Mouse (Mus musculus): ENCODE measurements at regions not wholly inside any gene's neighbourhood (a gene's known extent, or its start where the extent isn't known, plus 50 kb on each side); places are given as distances from the start of the nearest gene placed in this dataset.

DNA sequence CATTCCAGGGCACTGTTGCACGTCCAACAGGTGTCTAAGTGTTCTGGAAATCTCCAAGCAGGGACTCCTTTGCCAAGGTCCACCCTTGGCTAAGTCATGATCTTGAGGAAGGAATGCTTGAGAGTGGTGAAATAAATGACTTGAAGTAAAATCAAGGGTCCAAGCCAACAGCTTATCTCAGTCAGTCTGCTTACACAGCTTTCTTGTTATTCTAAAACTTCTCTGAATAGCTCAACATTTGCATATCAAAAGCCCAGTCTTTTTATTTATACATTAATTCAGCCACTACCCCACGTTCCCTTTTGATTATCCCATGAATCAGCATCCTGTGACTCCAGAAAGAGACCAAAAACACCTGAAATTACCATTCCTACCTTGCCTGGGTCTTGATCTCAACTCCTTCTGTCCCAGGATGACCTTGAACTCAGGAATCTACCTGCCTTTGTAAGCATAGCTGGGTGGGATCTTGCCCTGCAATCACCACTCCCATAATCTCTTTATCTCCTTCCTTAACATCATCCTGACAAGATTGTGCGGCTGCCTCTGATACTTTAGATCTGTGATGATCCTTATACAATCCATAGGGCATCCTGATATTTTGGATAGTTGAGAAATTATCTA lies 57.5 kb upstream of the Sestd1 start:
- no peaks in the 10 kb centered on the region for H3K9me3 ChIP-seq (ENCODE audit: control insufficient read depth, low read length)
- ATAC-seq (ENCODE audit: low FRiP score): no peak
- H3K9ac ChIP-seq (ENCODE audit: low read depth, low read length): no peak overlapping the region
- no peak overlapping the region for H3K4me3 ChIP-seq (ENCODE audit: low read depth, low read length)
- H3K27ac ChIP-seq (ENCODE audit: low read depth, low read length): no peak overlapping the region
- no peaks in the 10 kb centered on the region for H3K4me1 ChIP-seq (replicated peaks; ENCODE audit: control insufficient read depth, insufficient read depth, low read length)
- no peak overlapping the region for H3K4me2 ChIP-seq (replicated peaks; ENCODE audit: low read depth, low read length)
- DNase-seq (ENCODE audit: low spot score): no peak
- WGBS: 72% methylated on average over 3 of the region's 3 CpGs
- no peaks in the 10 kb centered on the region for H3K36me3 ChIP-seq (ENCODE audit: control insufficient read depth, insufficient read depth, low read length)
- H3K27me3 ChIP-seq (ENCODE audit: control insufficient read depth, insufficient read depth, low read length): no peaks in the 10 kb centered on the region

DNA sequence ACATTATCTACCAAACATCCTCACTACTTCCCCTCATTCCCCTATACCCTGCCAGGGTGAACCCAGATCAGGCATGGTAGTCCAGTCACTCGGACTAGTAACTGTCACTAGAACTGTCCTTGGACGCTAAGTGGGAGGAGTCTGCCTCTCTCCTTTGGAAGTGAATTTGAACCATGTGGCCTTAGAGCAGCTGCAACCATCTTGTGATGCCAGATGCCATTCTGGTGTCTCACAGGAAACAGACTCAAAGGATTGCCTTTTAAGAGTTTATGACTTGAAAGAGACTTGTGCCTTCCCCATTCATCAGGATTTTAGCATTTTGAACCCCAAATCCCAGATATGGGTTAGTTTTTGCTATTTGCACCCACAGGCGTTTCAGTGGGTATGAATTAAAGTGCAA lies 56.9 kb upstream of the Sestd1 start:
- Histone ChIP-seq H3K9ac (ENCODE audit: low read depth, low read length) (no peak overlapping the region), H3K4me3 (ENCODE audit: low read depth, low read length) (no peak overlapping the region), H3K36me3 (ENCODE audit: control insufficient read depth, insufficient read depth, low read length) (no peaks in the 10 kb centered on the region), H3K4me1 (replicated peaks; ENCODE audit: control insufficient read depth, insufficient read depth, low read length) (no peaks in the 10 kb centered on the region), H3K27me3 (ENCODE audit: control insufficient read depth, insufficient read depth, low read length) (no peaks in the 10 kb centered on the region), H3K27ac (ENCODE audit: low read depth, low read length) (no peak overlapping the region), H3K9me3 (ENCODE audit: control insufficient read depth, low read length) (no peaks in the 10 kb centered on the region), H3K4me2 (replicated peaks; ENCODE audit: low read depth, low read length) (no peak overlapping the region)
- DNase-seq (ENCODE audit: low spot score): no peak
- ATAC-seq (ENCODE audit: low FRiP score): no peak
- 84% methylated on average over 3 of the region's 3 CpGs for WGBS

- ATAC-seq (ENCODE audit: low FRiP score) (no peak), DNase-seq (ENCODE audit: low spot score) (no peak)
- H3K9ac ChIP-seq (ENCODE audit: low read depth, low read length): no peak overlapping the region
- H3K4me2 ChIP-seq (replicated peaks; ENCODE audit: low read depth, low read length): no peak overlapping the region
- H3K36me3 ChIP-seq (ENCODE audit: control insufficient read depth, insufficient read depth, low read length): no peaks in the 10 kb centered on the region
- H3K27me3 ChIP-seq (ENCODE audit: control insufficient read depth, insufficient read depth, low read length): no peaks in the 10 kb centered on the region
- H3K9me3 ChIP-seq (ENCODE audit: control insufficient read depth, low read length): no peaks in the 10 kb centered on the region
- H3K4me3 ChIP-seq (ENCODE audit: low read depth, low read length): no peak overlapping the region
- H3K4me1 ChIP-seq (replicated peaks; ENCODE audit: control insufficient read depth, insufficient read depth, low read length): no peaks in the 10 kb centered on the region
- no peak overlapping the region for H3K27ac ChIP-seq (ENCODE audit: low read depth, low read length)
- 85% methylated on average over 3 of the region's 3 CpGs for WGBS
Observed at GRCm38 (mm10) chr2:77336810-77337209, 56.4 kb upstream of the Sestd1 start.

- Histone ChIP-seq H3K27me3 (ENCODE audit: control insufficient read depth, insufficient read depth, low read length) (no peaks in the 10 kb centered on the region), H3K9me3 (ENCODE audit: control insufficient read depth, low read length) (no peaks in the 10 kb centered on the region), H3K36me3 (ENCODE audit: control insufficient read depth, insufficient read depth, low read length) (no peaks in the 10 kb centered on the region), H3K4me1 (replicated peaks; ENCODE audit: control insufficient read depth, insufficient read depth, low read length) (no peaks in the 10 kb centered on the region), H3K4me2 (replicated peaks; ENCODE audit: low read depth, low read length) (no peak overlapping the region), H3K9ac (ENCODE audit: low read depth, low read length) (no peak overlapping the region), H3K27ac (ENCODE audit: low read depth, low read length) (no peak overlapping the region), H3K4me3 (ENCODE audit: low read depth, low read length) (no peak overlapping the region)
- DNase-seq (ENCODE audit: low spot score): no peak
- no peak for ATAC-seq (ENCODE audit: low FRiP score)
- 73% methylated on average over 9 of the region's 9 CpGs for WGBS
Observed at GRCm38 (mm10) chr2:77334706-77335105, 54.3 kb upstream of the Sestd1 start.

- H3K27me3 ChIP-seq (ENCODE audit: control insufficient read depth, insufficient read depth, low read length): no peaks in the 10 kb centered on the region
- H3K4me2 ChIP-seq (replicated peaks; ENCODE audit: low read depth, low read length): no peak overlapping the region
- H3K4me3 ChIP-seq (ENCODE audit: low read depth, low read length): no peak overlapping the region
- no peaks in the 10 kb centered on the region for H3K9me3 ChIP-seq (ENCODE audit: control insufficient read depth, low read length)
- DNase-seq (ENCODE audit: low spot score): no peak
- WGBS: 55% methylated on average over 8 of the region's 8 CpGs
- H3K4me1 ChIP-seq (replicated peaks; ENCODE audit: control insufficient read depth, insufficient read depth, low read length): no peaks in the 10 kb centered on the region
- H3K36me3 ChIP-seq (ENCODE audit: control insufficient read depth, insufficient read depth, low read length): no peaks in the 10 kb centered on the region
- no peak overlapping the region for H3K27ac ChIP-seq (ENCODE audit: low read depth, low read length)
- no peak for ATAC-seq (ENCODE audit: low FRiP score)
- H3K9ac ChIP-seq (ENCODE audit: low read depth, low read length): no peak overlapping the region
Observed at GRCm38 (mm10) chr2:77333394-77334079, 53.1 kb upstream of the Sestd1 start.

All from hindbrain, embryonic 11.5 days (tissue).